Mouse (Mus musculus) bone marrow macrophage, adult 2 months (primary cell): ENCODE results near the gene Prkca. TPM values are rescaled to one million over a fixed set of nuclear protein-coding genes. Genes with fewer than 3 reads are reported as not detected.

Source experiments
- H3K27ac ChIP-seq: 2 replicates; pipeline ENCODE4 v1.5.1; 2012; ENCODE audit warnings: low read depth, low read length; ENCODE audit not compliant: insufficient read depth
- H3K4me1 ChIP-seq: 2 replicates; pipeline ENCODE4 v1.6.1; 2012; ENCODE audit warnings: low read length; ENCODE audit not compliant: control insufficient read depth, insufficient read depth
- H3K4me3 ChIP-seq: 2 replicates; pipeline ENCODE4 v1.5.1; 2012; ENCODE audit warnings: mild to moderate bottlenecking, low read length, moderate library complexity; ENCODE audit not compliant: insufficient read depth
- CTCF ChIP-seq: IDR thresholded peaks from 2 replicates; pipeline ENCODE4 v1.5.1; 2012; ENCODE audit warnings: low read depth, mild to moderate bottlenecking, low read length, moderate library complexity
- POLR2A ChIP-seq: IDR thresholded peaks from 2 replicates; pipeline ENCODE4 v1.6.1; 2012; ENCODE audit warnings: mild to moderate bottlenecking, low read depth, low read length, borderline replicate concordance
- polyA plus RNA-seq: library from polyadenylated mRNA; stranded (reverse); fragments of >200 nt; gene quantifications from 2 replicates; pipeline ENCODE4 v1.2.4, GENCODE M21; 2012; ENCODE audit not compliant: missing spikeins, insufficient read depth, insufficient read length

Prkca gene
- polyA plus RNA-seq, 1 experiment, result 1.0 TPM

DNA sequence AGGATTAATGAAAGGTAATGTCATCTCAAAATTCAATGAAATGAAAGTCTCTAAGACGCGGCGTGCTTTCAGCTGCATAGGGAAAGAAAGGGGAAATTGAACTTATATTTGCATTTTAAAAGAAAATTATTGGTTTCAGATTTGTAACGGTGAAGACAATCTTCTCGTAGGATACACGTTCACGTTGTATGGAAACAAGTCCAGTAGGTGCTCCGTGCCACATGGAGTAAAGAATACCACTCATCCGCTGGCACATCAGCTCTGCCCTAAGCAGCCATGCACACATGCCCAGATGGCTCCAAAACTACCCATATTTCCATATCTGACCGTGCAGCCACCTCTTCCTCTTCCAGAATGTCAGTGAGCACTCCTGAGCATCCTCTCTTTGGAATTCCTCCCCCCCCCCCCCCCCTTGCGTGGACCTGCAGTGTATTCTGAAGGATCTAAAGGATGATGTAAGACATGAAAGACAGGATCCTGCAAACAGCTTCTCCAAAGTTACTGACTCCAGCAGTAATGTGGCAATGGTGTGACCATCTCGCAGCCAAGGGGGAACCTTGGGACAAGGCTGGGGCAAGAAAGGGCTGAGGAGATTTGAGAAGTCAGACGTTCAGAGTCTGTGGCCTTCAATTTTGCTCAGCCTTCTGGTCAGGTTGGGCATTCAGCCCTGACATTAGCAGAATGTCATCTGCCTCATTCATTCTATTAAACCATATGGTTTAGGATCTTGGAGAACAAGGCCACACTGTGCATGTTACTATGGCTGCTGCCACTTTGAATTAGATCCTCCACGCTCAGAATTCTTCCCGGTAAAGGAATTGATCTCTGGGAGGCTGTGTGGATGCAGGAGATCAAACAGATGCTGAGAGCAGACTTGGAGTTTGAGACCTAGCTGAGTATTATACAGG, 142.8 kb downstream of the Prkca start:
- Histone ChIP-seq H3K4me3 (no peak overlapping the region), H3K4me1 (0 out of 2 replicates have a peak, but pooled peaks cover 5% of the 10 kb centered on the region), H3K27ac (no peak overlapping the region)
- no peak for TF ChIP-seq POLR2A
- no peak for TF ChIP-seq CTCF

DNA sequence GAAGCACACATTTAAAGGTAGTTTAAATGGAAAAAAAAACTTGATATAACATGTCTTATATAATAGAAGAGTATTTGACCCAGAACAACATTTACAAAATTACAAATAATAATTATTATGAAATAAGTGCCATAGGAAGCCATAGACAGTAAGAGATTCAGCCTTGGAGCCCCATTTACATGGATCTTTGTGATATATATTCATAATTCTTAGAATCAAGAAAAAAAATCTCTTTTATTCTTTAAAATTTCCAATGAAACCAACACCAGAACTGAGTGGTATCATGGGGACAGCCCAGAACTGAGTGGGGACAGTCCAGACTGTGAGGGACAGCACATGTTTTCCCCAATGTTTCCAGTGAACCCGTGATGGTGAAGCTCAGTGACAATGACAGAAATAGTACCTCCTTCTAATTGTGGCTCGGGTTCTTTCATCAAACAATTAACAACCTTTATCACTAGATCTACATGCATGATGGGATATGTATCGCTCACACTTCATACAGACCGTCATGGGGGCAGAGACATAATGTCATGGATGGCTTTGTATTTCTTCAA, 144.2 kb downstream of the Prkca start:
- TF ChIP-seq CTCF, result no peak
- no peak for TF ChIP-seq POLR2A
- 0 out of 2 replicates have a peak, but pooled peaks cover 5% of the 10 kb centered on the region for H3K4me1 ChIP-seq
- no peak overlapping the region for H3K27ac ChIP-seq
- no peak overlapping the region for H3K4me3 ChIP-seq

- H3K4me1 ChIP-seq, result 0 out of 2 replicates have a peak, but pooled peaks cover 5% of the 10 kb centered on the region
- TF ChIP-seq CTCF, result no peak
- no peak for TF ChIP-seq POLR2A
- H3K27ac ChIP-seq, result no peak overlapping the region
- H3K4me3 ChIP-seq, result no peak overlapping the region
Observed at GRCm38 (mm10) chr11:108198592-108198991, 145.1 kb downstream of the Prkca start.

DNA sequence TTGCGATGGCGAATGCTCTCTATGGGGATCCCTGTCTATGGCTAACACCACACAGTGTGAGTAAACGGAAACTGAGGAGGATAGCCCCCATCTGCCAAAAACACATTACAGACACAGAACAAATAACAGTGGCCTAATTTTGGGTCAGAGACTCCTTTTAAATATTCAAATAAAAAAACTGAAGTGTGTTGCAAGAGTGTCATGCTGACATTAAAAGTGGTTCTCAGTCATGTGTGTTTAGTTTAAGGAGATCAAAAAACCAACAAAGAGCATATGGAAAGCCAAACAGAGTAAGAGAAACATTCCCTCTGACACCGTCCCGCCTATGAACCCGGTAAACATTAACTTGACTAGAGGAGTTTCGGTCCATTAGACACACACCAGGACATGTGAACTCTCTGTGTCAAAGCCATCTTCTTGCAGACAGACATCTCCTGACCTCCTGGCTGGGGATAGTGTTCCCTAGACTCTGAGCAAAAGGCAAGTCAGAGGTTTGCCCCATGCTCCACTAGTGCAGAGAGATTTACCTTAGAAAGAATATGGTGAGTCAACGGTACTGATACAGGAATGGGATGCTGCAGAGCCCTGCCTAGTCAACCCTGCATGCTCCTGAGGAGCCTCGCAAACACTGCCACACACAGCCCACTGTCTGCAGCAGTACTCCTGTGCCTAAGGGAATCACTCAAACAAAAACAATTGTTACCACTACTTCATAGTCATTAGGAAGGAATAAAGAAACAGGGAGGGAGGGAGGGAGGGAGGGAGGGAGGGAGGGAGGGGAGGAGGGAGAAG, 146.1 kb downstream of the Prkca start:
- Histone ChIP-seq H3K4me3 (no peak overlapping the region), H3K27ac (no peak overlapping the region), H3K4me1 (0 out of 2 replicates have a peak, but pooled peaks cover 5% of the 10 kb centered on the region)
- TF ChIP-seq POLR2A, result no peak
- no peak for TF ChIP-seq CTCF

DNA sequence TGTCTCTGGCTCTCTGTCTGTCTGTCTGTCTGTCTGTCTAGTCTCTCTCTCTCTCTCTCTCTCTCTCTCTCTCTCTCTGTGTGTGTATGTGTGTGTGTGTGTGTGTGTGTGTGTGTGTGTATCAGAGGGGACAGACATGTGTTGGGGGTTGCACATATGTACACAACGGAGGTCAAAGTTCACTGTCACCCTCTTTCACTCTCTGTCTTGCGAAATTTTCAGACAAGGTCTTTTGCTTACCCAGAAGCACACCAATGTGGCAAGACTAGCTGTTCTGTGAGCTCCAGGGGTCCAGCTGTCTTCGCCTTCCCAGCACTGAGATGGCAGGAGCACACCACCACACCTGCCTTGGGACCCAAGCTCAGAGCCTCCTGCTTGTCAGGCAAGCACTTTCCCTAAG, 146.9 kb downstream of the Prkca start:
- H3K27ac ChIP-seq, result no peak overlapping the region
- H3K4me1 ChIP-seq, result 0 out of 2 replicates have a peak, but pooled peaks cover 5% of the 10 kb centered on the region
- no peak overlapping the region for H3K4me3 ChIP-seq
- TF ChIP-seq CTCF (no peak), POLR2A (no peak)

DNA sequence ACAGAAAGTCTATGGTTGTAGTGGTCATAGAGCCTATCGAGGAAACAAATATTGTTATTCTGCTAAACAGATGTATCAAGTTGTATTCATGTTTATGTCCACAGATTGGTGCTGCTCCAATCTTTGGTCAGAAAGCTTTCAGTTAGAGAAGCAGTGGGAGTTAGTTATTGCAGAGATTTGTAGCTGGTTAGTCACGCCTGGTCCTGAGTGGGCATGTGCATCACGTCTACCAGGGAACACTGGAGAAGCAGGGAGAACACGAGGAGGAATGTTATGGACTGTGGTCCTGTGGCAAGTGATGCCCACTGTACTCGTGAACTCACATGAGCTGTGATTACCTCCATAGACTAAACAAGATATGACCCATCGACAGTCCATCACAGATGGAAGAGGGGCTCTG, 153.4 kb downstream of the Prkca start:
- TF ChIP-seq CTCF, result no peak
- TF ChIP-seq POLR2A, result no peak
- Histone ChIP-seq H3K27ac (no peak overlapping the region), H3K4me1 (no peaks in the 10 kb centered on the region), H3K4me3 (no peak overlapping the region)

DNA sequence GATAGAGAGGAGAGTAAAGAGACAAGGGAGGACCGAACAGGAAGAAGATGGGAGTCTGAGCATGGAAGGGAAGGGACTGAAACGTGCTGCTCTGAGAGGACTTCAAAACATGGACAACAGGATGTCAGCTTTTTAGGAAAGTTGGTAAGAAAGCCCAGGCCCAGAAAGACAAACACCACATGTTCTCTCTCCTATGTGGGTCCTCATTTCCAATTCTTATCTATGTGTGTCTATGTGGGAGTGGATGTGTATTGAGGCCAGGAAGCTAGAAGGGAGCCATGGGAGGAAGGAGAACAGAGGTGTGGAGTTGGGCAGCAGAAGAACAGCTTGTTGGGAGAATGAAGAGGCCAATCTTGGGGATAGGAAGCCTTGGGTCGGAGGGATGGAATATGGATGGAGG, 154.4 kb downstream of the Prkca start:
- H3K4me3 ChIP-seq, result no peak overlapping the region
- H3K27ac ChIP-seq, result no peak overlapping the region
- H3K4me1 ChIP-seq, result no peaks in the 10 kb centered on the region
- TF ChIP-seq CTCF, result no peak
- no peak for TF ChIP-seq POLR2A

- Histone ChIP-seq H3K4me1 (no peaks in the 10 kb centered on the region), H3K27ac (no peak overlapping the region)
- TF ChIP-seq CTCF (no peak), POLR2A (no peak)
Observed at GRCm38 (mm10) chr11:108182421-108182820, 161.3 kb downstream of the Prkca start.

GRCm38 (mm10) chr11:108181012-108181713, 162.6 kb downstream of the Prkca start:
- TF ChIP-seq POLR2A (no peak), CTCF (no peak)
- no peak overlapping the region for H3K4me3 ChIP-seq
- no peak overlapping the region for H3K27ac ChIP-seq
- no peaks in the 10 kb centered on the region for H3K4me1 ChIP-seq

More at GRCm38 (mm10) chr11:108182421-108182820, 161.3 kb downstream of the Prkca start:
- H3K4me3 ChIP-seq, result no peak overlapping the region
